Mouse (Mus musculus) heart, embryonic 10.5 days (tissue): ENCODE measurements around the gene Sox5. TPM values are rescaled to one million over a fixed set of nuclear protein-coding genes. Genes with fewer than 3 reads are reported as not detected.
"Not testable (repeated sequence)": the region's sequence is repeated elsewhere in the genome, so short reads cannot be mapped to it uniquely, and the experiment has no call there.

ENCODE experiments used
- DNase-seq: peaks from one replicate; pipeline ENCODE4 v3.0.0-alpha.2; 2017; ENCODE audit warnings: low spot score
- H3K27ac ChIP-seq: fragments of 300-500 bp; sonication (generic); 2 replicates; pipeline ENCODE4 v1.5.1; 2016; ENCODE audit warnings: mild to moderate bottlenecking
- H3K27me3 ChIP-seq: fragments of 300-500 bp; sonication (generic); 2 replicates; pipeline ENCODE4 v1.6.1; 2016; ENCODE audit warnings: mild to moderate bottlenecking; ENCODE audit not compliant: poor library complexity, insufficient read depth, severe bottlenecking
- H3K36me3 ChIP-seq: fragments of 300-500 bp; sonication (generic); 2 replicates; pipeline ENCODE4 v1.6.1; 2016; ENCODE audit warnings: mild to moderate bottlenecking, moderate library complexity
- H3K4me1 ChIP-seq: fragments of 300-500 bp; sonication (generic); 2 replicates; pipeline ENCODE4 v1.6.1; 2016; ENCODE audit warnings: mild to moderate bottlenecking
- H3K4me3 ChIP-seq: fragments of 300-500 bp; sonication (generic); 2 replicates; pipeline ENCODE4 v1.5.1; 2016; ENCODE audit warnings: mild to moderate bottlenecking, moderate library complexity
- H3K9me3 ChIP-seq: fragments of 300-500 bp; sonication (generic); 2 replicates; pipeline ENCODE4 v1.6.1; 2016; ENCODE audit warnings: mild to moderate bottlenecking, moderate library complexity
- WGBS: fragments of 180-500 bp; shearing (Covaris S2); methylation state at CpG from one replicate; pipeline ENCODE4 v1.1.7; 2016; 5-methylcytosine and 5-hydroxymethylcytosine counted together
- polyA plus RNA-seq: library from polyadenylated mRNA; unstranded; fragments of >200 nt; fragmentation: Nextera tagmentation; extraction: Ambion mirVana; gene quantifications from 2 replicates; pipeline ENCODE4 v1.2.1, GENCODE M21; 2016

Gene Sox5
- polyA plus RNA-seq, 1 experiment from 2014 or later, result 17.1 TPM

DNA sequence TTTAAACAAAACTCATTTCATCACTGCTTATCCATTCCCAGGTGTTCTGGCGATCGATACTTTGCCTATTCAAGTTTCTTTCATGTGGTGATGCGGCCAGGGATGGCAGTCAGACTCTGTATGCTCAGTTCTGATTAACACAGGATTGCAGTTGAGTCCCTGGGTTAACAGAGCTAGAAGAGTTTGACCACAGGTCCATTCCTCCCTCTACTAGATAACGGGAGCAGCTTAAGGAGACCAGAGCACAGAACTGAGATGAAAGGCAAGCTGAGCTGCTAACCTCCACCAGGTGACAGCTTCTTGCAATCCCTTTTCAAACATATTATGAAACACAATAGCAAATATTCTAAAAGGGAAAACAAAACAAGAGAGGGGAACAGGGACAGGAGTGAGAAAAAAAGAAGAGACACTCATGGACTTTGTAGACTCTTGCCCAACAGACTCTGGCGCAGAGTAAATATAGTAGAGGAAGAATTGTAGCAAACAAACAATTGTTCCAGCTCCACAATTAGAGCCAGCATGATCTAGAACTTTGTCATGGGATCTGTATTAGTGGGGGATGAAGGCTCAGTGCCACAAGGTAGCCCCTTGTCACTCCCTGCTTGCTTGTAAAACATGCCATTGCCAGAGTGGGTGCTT lies 580.3 kb downstream of the Sox5 start:
- no peak overlapping the region for H3K27ac ChIP-seq
- H3K4me1 ChIP-seq, result 0 out of 2 replicates have a peak, but pooled peaks cover 4% of the 10 kb centered on the region
- no peak overlapping the region for H3K4me3 ChIP-seq
- H3K9me3 ChIP-seq, result no peaks in the 10 kb centered on the region
- H3K36me3 ChIP-seq, result no peaks in the 10 kb centered on the region
- no peak for DNase-seq
- 78% methylated on average over 5 of the region's 5 CpGs for WGBS
- H3K27me3 ChIP-seq, result no peaks in the 10 kb centered on the region

DNA sequence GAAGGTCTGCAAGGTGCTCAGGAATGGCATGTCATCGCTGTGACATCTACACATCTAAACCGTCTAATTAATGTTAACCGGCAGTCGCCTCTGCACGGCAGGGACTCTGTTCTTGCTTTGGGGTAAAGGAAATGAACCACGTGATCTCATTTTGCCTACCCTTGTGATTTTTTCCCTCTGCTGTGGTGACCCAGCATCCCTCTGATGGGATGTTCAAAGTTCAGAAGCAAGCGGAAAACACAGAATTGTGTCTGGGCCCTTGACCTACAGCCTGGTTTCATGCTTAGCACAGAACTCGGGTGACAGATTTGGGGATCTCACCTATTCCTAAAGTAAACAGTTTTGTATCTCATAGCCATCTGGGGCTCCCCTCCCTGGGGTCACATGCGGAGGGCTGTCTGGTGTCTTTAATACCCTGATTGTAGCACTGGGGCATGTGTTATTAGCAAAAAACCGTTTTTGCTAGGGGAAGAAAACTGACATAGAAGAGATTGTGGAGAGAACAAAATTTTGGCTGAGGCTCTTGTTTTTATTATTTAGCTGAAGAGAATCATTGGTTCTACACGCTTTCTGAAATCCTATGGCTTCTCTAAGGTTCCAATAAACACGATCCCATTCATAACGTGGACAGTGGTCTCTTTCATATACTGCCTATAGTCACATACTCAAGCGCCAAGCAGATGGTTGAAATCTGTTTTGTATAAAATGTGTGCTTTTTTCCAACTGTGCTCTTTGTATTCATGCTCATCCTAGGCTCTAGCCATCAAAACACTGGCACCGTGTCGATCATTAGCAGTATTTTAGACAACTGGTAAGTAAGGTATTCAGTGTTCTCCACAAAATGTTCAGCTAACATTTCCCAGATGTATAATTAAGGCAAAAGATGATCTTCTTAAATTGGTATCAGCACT lies 584.3 kb downstream of the Sox5 start:
- H3K4me1 ChIP-seq, result no peaks in the 10 kb centered on the region
- DNase-seq, result no peak

DNA sequence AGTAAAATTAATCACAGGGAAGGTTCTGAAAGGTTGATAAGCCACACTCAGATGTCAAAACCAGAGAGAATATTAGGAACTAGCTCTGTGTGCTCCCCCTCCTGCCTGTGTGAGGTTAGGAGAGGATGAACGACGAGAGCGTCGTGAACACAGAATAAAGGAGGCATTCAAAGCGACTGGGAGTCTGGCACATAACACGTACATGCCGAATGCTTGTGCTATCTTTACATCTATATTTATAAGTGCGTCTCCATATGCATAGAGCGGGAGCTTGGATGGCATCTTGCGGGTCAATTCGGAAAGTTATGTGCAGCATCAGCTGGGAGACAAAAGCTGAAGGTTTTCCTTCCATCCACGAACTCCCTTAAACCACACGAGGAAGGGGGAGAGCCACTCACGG lies 585.8 kb downstream of the Sox5 start:
- WGBS, result 77% methylated on average over 14 of the region's 14 CpGs
- H3K27me3 ChIP-seq, result no peaks in the 10 kb centered on the region
- peaks cover 5% of the 10 kb centered on the region; the same call in 1 of the 2 replicates for H3K36me3 ChIP-seq
- DNase-seq, result no peak
- H3K9me3 ChIP-seq, result no peaks in the 10 kb centered on the region
- H3K4me3 ChIP-seq, result no peak overlapping the region
- no peak overlapping the region for H3K27ac ChIP-seq
- no peaks in the 10 kb centered on the region for H3K4me1 ChIP-seq

More for the DNA sequence above, 584.3 kb downstream of the Sox5 start:
- WGBS, result 82% methylated on average over 16 of the region's 16 CpGs
- H3K27me3 ChIP-seq, result no peaks in the 10 kb centered on the region
- H3K4me3 ChIP-seq, result no peak overlapping the region
- H3K27ac ChIP-seq, result no peak overlapping the region
- H3K36me3 ChIP-seq, result no peaks in the 10 kb centered on the region
- H3K9me3 ChIP-seq, result no peaks in the 10 kb centered on the region

DNA sequence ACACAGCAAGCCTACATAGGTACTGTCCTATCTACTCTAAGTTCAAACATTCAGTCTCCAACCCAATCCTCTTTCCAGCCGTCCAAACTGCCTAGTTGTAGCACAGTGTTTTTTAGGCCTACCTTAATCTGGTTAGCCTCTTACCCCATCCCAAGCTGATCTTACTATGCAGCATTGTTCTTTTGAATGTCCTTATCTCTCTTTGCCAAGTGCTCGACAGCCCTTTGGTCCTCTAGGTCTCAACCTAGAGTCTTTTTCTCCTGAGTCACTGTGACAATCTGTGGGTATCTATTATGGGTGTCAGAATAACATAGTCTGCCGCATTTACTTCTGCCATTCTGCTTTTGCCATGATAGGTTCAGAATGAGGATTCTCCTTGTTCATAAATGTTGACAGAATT lies 598.7 kb downstream of the Sox5 start:
- DNase-seq, result no peak
- 58% methylated on average over 3 of the region's 3 CpGs for WGBS
- Histone ChIP-seq H3K4me1 (no peaks in the 10 kb centered on the region), H3K36me3 (no peaks in the 10 kb centered on the region), H3K9me3 (no peaks in the 10 kb centered on the region), H3K4me3 (no peak overlapping the region), H3K27me3 (no peaks in the 10 kb centered on the region), H3K27ac (no peak overlapping the region)

DNA sequence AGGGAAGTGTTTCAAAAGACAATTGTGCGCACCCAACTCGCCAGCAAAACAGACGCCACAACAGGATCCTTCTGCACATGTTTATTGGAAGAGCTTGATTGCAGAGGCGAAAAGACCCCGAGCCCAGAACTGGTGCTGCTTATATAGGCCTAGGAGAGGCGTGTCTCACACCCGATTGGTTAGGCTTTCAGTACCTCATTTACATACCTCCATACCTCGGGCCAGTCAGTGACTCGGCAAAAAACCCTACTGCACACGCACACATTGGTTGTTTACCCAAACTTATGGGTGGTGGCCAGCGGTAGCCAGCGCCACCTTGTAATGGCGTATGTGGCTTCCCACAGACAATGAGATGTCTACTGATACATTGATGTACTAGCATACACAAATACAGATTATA lies 599.3 kb downstream of the Sox5 start:
- H3K4me1 ChIP-seq, H3K27ac ChIP-seq, H3K9me3 ChIP-seq, H3K27me3 ChIP-seq, DNase-seq, H3K4me3 ChIP-seq, H3K36me3 ChIP-seq: not testable (repeated sequence)
- 94% methylated on average over 13 of the region's 13 CpGs for WGBS

DNA sequence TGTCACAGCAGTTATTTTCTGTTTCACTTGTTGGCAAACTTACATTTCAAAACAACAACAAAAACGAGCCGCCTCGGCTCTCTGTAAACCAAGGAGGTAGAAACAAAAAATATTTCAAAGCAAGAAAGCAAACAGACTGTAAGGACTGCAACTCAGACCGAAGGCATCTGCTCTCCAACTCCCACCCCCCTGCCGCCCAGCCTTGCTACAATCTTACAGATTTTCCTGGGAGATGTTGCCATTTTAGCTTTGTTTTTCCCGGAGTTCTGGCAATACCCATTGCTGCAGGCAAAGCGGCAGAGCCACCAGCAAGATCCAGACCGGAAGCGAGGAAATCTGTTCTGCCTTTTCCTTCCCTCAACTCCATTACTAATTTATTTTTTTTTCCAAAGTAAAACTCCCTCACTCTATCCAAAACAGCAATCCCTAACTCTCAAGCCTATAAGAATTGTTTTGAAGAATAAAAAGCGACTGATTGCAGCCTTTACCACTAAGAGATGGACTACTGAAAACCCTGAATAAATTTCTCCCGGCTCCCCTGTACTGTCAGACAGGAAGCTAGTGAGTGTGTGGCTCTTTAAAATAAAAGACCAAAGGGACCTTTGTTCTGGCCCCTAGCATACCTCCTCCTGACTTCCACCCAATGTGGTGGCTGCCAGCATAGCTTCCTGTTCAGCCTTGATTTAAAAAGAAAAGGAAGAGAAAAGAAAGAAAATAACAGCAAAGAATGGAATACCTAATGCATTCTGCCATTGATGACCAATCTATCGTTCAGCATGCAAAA lies 600.5 kb downstream of the Sox5 start:
- no peak for DNase-seq
- peak overlapping the region; percentile 79 for H3K27ac ChIP-seq
- WGBS, result 58% methylated on average over 12 of the region's 12 CpGs

DNA sequence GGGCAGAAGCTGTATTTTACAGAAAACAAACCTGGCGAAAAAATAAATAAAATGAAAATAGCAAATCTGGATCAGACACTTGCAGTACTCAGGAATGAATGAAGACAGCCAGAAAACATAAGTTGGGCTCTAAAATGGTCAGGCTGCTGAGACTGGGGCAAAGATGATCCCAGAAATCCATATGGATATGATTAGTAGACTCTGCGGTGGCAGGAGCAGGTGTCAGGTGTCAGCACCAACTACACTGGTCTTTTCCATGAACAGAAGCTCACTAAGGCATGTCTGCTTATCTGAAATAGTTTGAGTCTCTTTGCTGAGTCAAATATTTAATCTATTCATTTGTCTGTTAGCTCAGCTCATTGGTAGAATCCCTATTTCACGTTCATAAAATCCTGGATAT lies 602.7 kb downstream of the Sox5 start:
- no peak overlapping the region for H3K27ac ChIP-seq
- 65% methylated on average over 3 of the region's 3 CpGs for WGBS

More for the DNA sequence above, 600.5 kb downstream of the Sox5 start:
- Histone ChIP-seq H3K27me3 (no peaks in the 10 kb centered on the region), H3K4me3 (peak overlapping the region; percentile 22; the same call in 1 of the 2 replicates), H3K9me3 (no peaks in the 10 kb centered on the region), H3K4me1 (no peaks in the 10 kb centered on the region), H3K36me3 (no peaks in the 10 kb centered on the region)

DNA sequence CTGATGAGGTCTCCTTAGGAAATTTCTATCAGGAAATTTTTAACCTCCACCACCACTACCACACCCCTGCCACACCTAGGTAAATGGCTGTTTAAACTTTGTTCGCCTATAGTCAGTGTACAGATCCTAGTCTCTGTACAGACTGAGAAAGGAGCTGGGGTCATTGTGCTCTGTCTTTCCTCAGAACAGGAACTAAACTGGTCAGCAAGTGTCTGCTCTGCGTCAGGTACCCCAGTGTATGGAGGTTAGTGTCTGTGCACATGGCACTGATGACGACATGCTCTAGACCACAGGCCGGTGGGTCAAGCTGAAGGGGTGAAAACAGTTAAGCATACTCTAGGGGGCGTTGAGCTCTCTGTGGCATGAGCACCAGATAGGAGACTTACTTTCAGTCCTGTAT lies 605.1 kb downstream of the Sox5 start:
- H3K4me3 ChIP-seq, result no peak overlapping the region
- H3K9me3 ChIP-seq, result no peaks in the 10 kb centered on the region
- no peak overlapping the region for H3K27ac ChIP-seq
- 74% methylated on average over 5 of the region's 5 CpGs for WGBS
- no peaks in the 10 kb centered on the region for H3K36me3 ChIP-seq
- H3K27me3 ChIP-seq, result no peaks in the 10 kb centered on the region
- no peak for DNase-seq
- peaks cover 5% of the 10 kb centered on the region for H3K4me1 ChIP-seq

More for the DNA sequence above, 602.7 kb downstream of the Sox5 start:
- no peaks in the 10 kb centered on the region for H3K27me3 ChIP-seq
- H3K4me3 ChIP-seq, result no peak overlapping the region
- H3K4me1 ChIP-seq, result peaks cover 4% of the 10 kb centered on the region
- no peaks in the 10 kb centered on the region for H3K36me3 ChIP-seq
- DNase-seq, result no peak
- no peaks in the 10 kb centered on the region for H3K9me3 ChIP-seq

DNA sequence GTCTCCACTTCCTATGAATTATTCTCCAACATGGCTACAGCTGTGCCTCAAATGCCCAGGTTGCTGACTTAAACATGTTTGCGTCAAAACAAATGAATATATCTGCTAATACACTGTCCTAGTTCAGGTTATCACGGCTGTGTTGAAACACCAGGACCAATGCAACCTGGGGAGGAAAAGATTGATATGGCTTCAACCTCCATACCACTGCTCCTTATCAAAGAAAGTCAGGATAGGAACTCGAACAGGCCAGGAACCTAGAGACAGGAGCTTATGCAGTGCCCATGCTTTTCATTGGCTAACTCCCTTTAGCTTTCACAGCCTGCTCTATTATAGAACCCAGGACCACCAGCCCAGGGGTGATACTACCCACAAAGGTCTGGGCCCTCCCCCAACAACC lies 606.2 kb downstream of the Sox5 start:
- H3K36me3 ChIP-seq, result no peaks in the 10 kb centered on the region
- no peak overlapping the region for H3K4me3 ChIP-seq
- no peaks in the 10 kb centered on the region for H3K9me3 ChIP-seq
- no peak overlapping the region for H3K27ac ChIP-seq
- 73% methylated on average over 3 of the region's 3 CpGs for WGBS
- DNase-seq, result no peak
- peaks cover 5% of the 10 kb centered on the region for H3K4me1 ChIP-seq
- H3K27me3 ChIP-seq, result no peaks in the 10 kb centered on the region

DNA sequence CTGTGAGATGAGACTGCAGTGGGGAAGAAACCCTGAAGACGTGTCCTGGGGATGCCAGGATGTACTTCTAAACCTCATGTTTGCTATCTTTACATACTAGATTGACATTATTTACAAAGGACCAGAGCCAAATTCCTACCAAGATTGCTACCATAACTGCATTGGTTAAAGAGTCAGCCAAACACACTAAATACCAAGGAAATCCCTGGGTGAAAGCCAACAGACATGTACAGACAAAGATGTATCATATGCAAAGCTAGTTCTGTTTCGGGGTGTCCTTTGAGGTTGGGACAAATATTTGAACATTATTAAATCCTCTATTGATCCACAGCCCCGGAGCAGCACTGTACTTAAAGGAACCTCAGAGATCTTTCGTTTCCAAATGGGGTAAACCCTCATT lies 611.2 kb downstream of the Sox5 start:
- Histone ChIP-seq H3K36me3 (no peaks in the 10 kb centered on the region), H3K27me3 (no peaks in the 10 kb centered on the region), H3K9me3 (no peaks in the 10 kb centered on the region), H3K4me3 (no peak overlapping the region), H3K4me1 (peaks cover 5% of the 10 kb centered on the region), H3K27ac (no peak overlapping the region)
- 79% methylated on average over 4 of the region's 4 CpGs for WGBS
- DNase-seq, result no peak

DNA sequence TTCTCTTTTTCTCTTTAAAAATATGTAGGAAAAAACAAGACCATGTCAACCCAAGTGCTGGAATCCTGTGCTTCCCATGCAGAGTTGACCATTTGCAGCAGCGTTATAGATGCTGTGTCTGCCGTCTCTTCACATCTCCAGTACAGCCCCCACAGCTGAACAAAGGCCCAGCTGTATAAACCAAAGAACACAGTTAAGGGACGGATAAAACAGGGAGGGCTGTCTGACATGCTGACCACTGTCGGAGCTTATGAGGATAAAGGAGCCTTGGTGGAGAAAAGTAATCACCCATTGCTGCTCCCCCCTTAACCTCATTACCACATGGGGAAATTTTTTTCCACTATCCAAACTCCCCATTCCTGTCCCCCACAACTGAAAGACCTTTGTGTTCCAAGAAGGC lies 612.0 kb downstream of the Sox5 start:
- Histone ChIP-seq H3K4me1 (peaks cover 5% of the 10 kb centered on the region), H3K36me3 (no peaks in the 10 kb centered on the region), H3K9me3 (no peaks in the 10 kb centered on the region), H3K27ac (no peak overlapping the region), H3K4me3 (no peak overlapping the region), H3K27me3 (no peaks in the 10 kb centered on the region)
- no peak for DNase-seq
- WGBS, result 42% methylated on average over 4 of the region's 4 CpGs

DNA sequence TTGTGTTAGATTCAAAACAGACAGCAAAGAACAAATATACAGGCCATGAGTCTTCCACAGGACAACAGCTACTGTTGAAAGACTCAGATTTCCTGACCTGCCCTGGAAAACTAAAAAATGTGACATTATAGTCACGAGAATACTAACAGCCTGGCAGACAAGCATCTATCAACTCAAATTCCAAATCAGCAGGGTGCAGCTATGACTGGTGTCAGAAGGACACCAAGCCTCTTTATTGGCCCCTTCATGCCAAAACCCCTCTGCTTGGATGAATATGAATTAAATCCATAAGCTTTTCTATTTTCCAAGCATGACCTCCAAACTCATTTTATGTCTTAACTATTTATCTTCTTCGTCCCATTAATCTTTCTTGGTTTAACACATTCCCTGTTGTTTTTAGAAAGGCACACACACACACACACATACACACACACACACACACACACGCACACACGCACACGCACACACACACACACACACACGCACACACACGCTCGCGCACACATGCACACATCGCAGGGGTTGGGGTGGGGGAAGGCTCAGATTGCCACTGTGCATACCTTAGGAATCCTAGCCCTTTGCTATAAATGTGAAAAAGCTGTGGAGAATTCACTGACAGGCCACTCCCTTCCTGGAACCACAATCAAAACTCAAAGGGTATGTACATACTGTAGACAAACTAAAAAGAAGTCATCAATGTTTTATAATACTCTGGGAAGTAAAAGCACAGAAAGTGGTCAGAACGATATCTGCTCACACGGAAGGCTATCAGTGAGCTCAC lies 612.9 kb downstream of the Sox5 start:
- DNase-seq, result no peak
- Histone ChIP-seq H3K9me3 (no peaks in the 10 kb centered on the region), H3K27me3 (no peaks in the 10 kb centered on the region), H3K4me3 (no peak overlapping the region), H3K36me3 (no peaks in the 10 kb centered on the region), H3K27ac (no peak overlapping the region), H3K4me1 (no peaks in the 10 kb centered on the region)
- WGBS, result 72% methylated on average over 12 of the region's 12 CpGs
